Mouse (Mus musculus) retina, adult 2 months (tissue): ENCODE data around the gene Pbx2.
A peak's percentile ranks its signal among the peaks of the same experiment; 100 is the strongest.

ENCODE experiments used
- DNase-seq: peaks from one replicate; pipeline ENCODE4 v3.0.0-alpha.2; 2012; ENCODE audit warnings: low read depth, low spot score

Gene Pbx2

DNA sequence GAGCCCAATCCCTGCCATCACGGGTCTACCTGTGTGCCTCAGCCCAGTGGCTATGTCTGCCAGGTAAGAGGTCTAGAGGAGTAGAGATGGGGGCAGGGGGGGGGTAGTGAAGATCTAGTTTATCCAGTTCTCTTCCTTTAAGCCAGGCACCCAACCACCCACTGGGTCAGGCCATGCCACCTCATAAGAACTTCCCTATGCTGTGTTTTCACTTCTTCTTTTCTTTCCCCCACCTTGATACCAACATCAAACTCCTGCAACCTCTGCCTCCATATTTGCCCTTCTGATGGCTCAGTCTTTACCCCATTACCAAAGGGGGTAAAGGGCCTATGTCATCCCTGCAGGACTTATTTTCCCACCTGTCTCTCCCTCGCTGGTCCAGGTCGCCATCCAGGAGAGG lies 13.0 kb upstream of the Pbx2 start:
- no peak for DNase-seq

- no peak for DNase-seq
These were observed 8.5 kb upstream of the Pbx2 start for GRCm38 (mm10) chr17:34582528-34582927.

DNA sequence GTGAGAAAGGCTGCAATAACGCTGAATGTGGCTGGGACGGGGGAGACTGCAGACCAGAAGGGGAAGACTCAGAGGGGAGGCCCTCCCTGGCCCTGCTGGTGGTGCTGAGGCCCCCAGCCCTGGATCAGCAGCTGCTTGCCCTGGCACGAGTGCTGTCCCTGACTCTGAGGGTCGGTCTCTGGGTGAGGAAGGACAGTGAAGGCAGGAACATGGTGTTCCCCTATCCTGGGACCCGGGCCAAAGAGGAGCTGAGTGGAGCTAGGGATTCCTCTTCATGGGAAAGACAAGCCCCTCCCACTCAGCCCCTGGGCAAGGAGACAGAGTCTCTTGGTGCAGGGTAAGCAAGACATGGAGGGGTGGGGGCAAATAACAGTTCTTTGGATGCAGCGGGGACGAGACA lies 7.7 kb upstream of the Pbx2 start:
- no peak for DNase-seq

DNA sequence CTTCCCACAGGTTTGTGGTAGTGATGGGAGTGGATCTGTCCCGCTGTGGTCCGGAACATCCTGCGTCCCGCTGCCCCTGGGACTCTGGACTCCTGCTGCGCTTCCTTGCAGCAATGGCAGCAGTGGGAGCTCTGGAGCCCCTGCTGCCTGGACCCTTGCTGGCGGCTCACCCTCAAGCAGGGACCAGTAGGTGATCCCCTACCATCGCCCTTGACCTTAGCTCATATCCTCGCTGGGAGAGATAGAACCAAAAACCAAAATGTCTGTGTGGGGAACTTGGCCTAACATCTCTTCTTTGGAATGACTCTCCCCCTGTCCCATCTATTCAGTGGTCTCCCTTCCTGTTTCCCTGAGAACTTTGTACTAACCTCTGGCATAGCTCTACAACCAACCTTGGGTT lies 7.2 kb upstream of the Pbx2 start:
- no peak for DNase-seq

GRCm38 (mm10) chr17:34585121-34585520 lies 5.9 kb upstream of the Pbx2 start:
- no peak for DNase-seq

- DNase-seq: no peak
These were observed 4.9 kb upstream of the Pbx2 start for GRCm38 (mm10) chr17:34585877-34586771.

DNA sequence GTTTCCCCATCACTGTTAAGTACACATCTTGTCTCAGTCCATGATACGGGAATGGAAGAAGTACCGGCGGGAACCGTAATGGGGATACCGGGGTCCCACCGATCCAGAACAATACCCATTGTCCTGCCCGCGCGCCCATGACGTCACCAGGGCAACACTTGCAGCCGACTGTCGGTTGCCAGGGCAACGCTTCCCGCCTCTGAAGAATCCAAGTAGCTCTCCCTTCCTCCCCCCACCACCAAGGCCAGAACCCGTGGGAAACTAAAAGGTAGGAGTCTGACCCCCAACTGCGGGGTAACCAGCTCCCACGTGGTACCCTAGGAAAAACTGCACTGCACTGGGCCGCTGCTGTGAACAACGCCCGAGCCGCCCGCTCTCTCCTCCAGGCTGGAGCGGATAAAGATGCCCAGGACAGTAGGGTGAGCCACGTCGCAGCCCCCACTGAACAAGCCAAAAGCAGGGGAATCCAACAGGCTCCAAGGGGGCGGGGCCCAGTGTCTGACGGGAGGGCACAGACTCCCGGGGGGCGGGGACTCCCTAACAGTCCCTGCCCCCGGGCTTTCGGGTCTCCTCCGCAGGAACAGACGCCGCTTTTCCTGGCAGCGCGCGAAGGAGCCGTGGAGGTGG lies 4.2 kb upstream of the Pbx2 start:
- DNase-seq: no peak

- DNase-seq: peak; percentile 86
These were observed 3.6 kb upstream of the Pbx2 start for GRCm38 (mm10) chr17:34587423-34587811.

GRCm38 (mm10) chr17:34587814-34588213 lies 3.3 kb upstream of the Pbx2 start:
- no peak for DNase-seq

DNA sequence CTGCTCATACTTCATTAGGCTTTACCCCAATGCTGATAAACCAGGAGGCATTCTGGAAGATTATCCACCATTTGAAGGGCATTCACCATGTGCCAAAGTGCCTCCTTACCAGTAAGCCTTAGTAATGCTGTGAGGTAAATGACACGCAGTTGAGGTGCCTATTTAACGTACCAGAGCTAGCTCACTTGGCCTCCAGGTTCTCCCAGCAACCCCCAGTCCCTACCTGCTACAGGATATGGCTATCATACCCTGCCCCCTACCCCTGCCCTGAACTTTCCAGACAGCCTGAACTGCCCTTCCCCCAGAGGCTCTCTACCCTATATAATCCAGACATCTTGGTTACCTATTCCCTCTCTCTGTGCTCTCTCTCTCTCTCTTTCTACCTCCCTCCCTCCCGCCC lies 2.3 kb upstream of the Pbx2 start:
- DNase-seq: no peak

DNA sequence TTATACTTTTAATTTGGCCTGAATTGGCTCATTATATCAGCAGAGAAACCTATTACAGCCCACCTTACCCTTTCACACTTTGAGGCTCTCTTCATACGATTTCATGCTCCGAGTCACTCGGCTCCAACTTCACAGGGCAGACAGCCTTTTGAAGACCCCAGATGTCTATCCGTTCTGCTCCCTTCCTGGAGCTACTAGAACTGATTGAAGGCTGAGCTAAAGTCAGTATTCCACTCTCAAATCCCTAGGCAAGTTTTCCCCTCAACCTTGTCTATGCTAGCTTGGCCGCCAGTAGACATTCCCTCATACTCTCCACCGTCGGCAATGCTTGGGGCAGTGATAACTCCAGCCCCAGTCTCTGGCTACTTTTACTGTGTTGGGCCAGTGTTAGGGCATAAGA lies 1.9 kb upstream of the Pbx2 start:
- DNase-seq: no peak

GRCm38 (mm10) chr17:34589681-34590101 lies 1.4 kb upstream of the Pbx2 start, which contains the start of gene Gpsm3:
TSS of gene Gpsm3 (plus strand) at chr17:34589806.
- no peak for DNase-seq

- DNase-seq: no peak
These were observed 695 bp upstream of the Pbx2 start for GRCm38 (mm10) chr17:34590154-34590987.

DNA sequence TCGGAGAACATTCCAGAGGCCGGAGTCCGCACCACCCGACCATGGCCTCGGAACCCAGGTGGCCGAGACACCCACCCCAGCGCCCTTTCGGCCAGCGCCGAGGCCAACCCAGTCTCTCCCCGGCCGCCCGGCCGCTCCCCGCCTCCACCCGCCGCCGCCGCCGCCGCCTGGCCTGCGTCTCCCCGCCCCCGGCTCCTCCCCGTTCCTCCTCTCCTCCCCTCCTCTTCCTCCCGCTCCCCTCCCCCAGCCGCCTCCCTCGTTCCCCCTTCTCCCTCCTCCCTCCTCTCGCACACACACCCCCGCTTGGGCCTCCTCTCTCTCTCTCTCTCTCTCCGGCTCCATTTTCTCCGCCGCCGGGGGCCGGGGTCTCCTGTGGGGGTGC lies 919 bp downstream of the Pbx2 start:
- DNase-seq: no peak

- DNase-seq: no peak
These were observed 1.8 kb downstream of the Pbx2 start for GRCm38 (mm10) chr17:34592581-34593549.

DNA sequence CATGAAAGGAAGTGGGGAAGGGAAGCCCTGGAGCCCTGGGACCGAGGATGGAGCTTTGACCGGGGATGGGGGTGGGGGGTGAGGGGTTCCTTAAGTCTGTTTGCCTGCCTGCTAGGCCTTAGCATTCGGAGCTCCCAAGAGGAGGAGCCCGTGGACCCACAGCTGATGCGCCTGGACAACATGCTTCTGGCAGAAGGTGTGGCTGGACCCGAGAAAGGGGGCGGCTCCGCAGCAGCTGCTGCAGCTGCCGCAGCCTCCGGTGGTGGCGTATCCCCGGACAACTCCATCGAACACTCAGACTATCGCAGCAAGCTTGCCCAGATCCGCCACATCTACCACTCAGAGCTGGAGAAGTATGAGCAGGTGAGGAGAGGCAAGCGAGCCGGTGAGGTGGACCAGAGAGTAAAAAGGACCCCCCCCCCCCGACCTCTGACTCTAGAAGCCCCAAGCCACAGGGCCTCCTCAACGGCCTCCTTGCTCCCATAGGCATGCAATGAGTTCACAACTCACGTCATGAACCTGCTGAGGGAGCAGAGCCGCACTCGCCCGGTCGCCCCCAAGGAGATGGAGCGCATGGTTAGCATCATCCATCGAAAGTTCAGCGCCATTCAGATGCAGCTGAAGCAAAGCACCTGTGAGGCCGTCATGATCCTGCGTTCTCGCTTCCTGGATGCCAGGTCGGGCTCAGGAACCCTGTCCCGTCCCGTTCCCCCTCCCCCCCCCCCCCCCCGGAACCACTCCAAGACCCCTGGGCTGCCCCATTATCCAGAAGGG lies 2.9 kb downstream of the Pbx2 start:
- no peak for DNase-seq

DNA sequence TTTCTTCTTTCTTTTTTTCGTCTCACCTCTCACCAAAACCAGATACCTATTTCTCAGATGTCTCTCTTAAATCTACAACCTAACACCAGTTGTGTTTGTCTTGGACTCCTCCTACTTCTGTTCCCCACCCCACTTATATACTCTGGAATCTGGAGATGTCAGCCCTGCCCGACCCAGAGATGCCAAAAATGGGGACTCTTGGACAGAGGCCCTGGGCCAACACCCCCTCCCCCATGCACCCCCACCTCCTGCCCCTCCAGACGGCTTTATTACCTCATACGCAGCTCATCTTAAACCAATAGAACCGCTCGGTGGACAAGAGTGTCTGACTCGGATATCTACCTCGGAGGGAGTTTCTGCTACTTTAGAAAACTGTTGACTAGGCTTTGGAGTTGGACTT lies 5.0 kb downstream of the Pbx2 start:
- no peak for DNase-seq

DNA sequence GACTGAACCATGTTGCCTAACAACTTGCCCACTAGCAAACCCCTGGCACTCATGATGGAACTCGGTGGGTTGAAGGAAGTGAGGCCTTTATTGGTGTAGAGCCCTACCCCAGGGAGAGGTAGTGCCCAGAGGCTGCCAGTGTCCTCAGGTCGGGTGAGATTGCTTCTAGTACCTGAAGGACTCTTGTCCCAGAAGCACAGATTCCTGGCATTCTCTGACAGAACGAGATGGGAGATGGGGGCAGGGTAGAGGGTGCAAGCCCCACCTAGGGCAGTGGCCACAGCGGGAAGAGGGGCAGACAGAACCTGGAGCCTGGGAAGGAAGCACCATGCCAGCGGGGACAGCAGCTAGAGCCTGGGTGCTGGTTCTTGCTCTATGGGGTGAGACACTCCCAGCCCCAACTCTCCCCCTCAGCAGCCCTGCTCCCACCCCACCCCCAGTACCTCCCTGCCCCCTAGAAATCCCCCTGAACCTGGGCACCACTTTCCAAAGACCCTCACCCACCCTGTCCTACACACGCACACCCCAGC lies 6.6 kb downstream of the Pbx2 start, which contains the start of gene Ager:
Gene Ager, plus strand, starts transcription at position 297 of the 530 bp plus-strand sequence.
- no peak for DNase-seq

DNA sequence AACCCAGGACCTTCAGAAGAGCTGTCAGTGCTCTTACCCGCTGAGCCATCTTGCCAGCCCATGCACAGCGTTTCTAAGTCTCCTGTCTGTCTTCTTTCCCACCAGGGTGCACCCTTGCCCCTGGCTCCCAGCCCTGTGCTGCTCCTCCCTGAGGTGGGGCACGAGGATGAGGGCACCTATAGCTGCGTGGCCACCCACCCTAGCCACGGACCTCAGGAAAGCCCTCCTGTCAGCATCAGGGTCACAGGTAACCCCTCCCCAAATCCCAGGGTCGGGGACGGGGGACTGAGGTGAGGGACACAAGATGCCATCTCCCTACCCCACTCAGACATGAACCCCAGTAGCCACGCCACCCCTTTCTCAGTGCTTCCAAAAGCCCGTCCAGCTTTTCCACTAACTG lies 8.8 kb downstream of the Pbx2 start:
- DNase-seq: no peak

- no peak for DNase-seq
These were observed 10.7 kb downstream of the Pbx2 start for GRCm38 (mm10) chr17:34601796-34602195.
